Mouse (Mus musculus) heart, embryonic 14.5 days (tissue): ENCODE measurements around the gene Gm32717. TPM values are rescaled to one million over a fixed set of nuclear protein-coding genes. Genes with fewer than 3 reads are reported as not detected.
"Not testable (repeated sequence)": the region's sequence is repeated elsewhere in the genome, so short reads cannot be mapped to it uniquely, and the experiment has no call there.

Experiments
- ATAC-seq: fragments of 200-750 bp; cut with Nextera tagmentation; 2 replicates; pipeline ENCODE4 v1.8.0; 2017; ENCODE audit warnings: low read depth, moderate TSS enrichment; ENCODE audit not compliant: insufficient number of reproducible peaks, insufficient read depth, low FRiP score
- H3K27ac ChIP-seq, 2 experiments: fragments of 200-500 bp in 1 of 2; fragments of 300-500 bp in 1 of 2; sonication (generic) in 1 of 2; replicated peaks in 1 of 2; 2 replicates each; pipeline ENCODE4 v1.5.1; 2012 to 2014; ENCODE audit warnings: low read depth in 2 of 2, low read length in 2 of 2, control low read depth in 1 of 2, mild to moderate bottlenecking in 1 of 2, mixed read lengths in 1 of 2; ENCODE audit not compliant: control insufficient read depth in 1 of 2, insufficient read depth in 1 of 2
- H3K27me3 ChIP-seq: fragments of 300-500 bp; sonication (generic); 2 replicates; pipeline ENCODE4 v1.6.1; 2014; ENCODE audit warnings: mild to moderate bottlenecking, low read length, control low read depth; ENCODE audit not compliant: control insufficient read depth, insufficient read depth
- H3K36me3 ChIP-seq: fragments of 300-500 bp; sonication (generic); 2 replicates; pipeline ENCODE4 v1.6.1; 2014; ENCODE audit warnings: mild to moderate bottlenecking, control low read depth, low read length, mixed read lengths; ENCODE audit not compliant: control insufficient read depth, insufficient read depth
- H3K4me1 ChIP-seq, 2 experiments: fragments of 200-500 bp in 1 of 2; fragments of 300-500 bp in 1 of 2; sonication (generic) in 1 of 2; 2 replicates each; pipeline ENCODE4 v1.6.1; 2012 to 2014; ENCODE audit warnings: low read length in 2 of 2, control low read depth in 1 of 2, mixed read lengths in 1 of 2; ENCODE audit not compliant: control insufficient read depth in 2 of 2, insufficient read depth in 2 of 2
- H3K4me2 ChIP-seq: fragments of 300-500 bp; sonication (generic); 2 replicates; pipeline ENCODE4 v1.6.1; 2014; ENCODE audit warnings: mild to moderate bottlenecking, low read length
- H3K4me3 ChIP-seq, 2 experiments: fragments of 200-500 bp in 1 of 2; fragments of 300-500 bp in 1 of 2; sonication (generic) in 1 of 2; 2 replicates each; pipeline ENCODE4 v1.5.1; 2012 to 2014; ENCODE audit warnings: low read length in 2 of 2, mild to moderate bottlenecking in 2 of 2, control low read depth in 1 of 2, low read depth in 1 of 2, moderate library complexity in 1 of 2; ENCODE audit not compliant: control insufficient read depth in 1 of 2, insufficient read depth in 1 of 2
- H3K9ac ChIP-seq: fragments of 300-500 bp; sonication (generic); 2 replicates; pipeline ENCODE4 v1.6.1; 2014; ENCODE audit warnings: mild to moderate bottlenecking, low read length
- H3K9me3 ChIP-seq: fragments of 300-500 bp; sonication (generic); 2 replicates; pipeline ENCODE4 v1.6.1; 2016; ENCODE audit warnings: low read length, control low read depth; ENCODE audit not compliant: control insufficient read depth
- WGBS: fragments of 180-500 bp; shearing (Covaris S2); extraction: QIAGEN DNeasy Blood & Tissue Kit; methylation state at CpG from one replicate; pipeline ENCODE4 v1.1.7; 2014; 5-methylcytosine and 5-hydroxymethylcytosine counted together
- polyA plus RNA-seq: library from polyadenylated mRNA; unstranded; fragments of >200 nt; fragmentation: Nextera tagmentation; extraction: Ambion mirVana; gene quantifications from 2 replicates; pipeline ENCODE4 v1.2.1, GENCODE M21; 2014

The Gm32717 gene
- polyA plus RNA-seq, 1 experiment from 2014 or later: not detected

DNA sequence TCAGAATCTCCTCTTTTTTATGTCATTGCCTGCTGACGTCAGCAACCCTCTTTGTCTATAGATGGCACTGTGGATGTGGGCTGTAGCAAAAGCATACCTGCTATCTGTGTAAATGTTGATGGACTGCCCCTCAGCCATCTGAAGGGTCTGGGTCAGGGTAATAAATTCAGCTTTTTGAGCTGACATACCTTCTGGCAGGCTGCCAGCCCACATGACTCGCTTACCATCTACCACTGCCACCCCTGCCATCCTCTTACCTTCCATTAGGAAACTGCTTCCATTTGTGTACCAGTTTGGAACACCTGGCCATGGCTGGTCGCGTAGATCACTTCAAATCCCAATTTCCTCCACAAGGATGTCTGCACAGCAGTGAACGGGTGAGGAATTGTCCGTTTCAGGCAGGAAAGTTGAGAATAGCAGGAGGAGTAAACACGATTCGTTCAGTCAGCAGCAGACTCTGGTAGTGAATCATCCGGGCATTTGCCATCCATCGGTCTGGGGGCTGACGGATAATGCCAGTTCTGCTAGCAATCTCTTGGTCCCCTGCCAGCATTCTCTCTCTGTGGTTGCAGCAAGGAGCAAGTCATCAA, 8.5 kb upstream of the Gm32717 start:
- not testable (repeated sequence) for H3K27ac ChIP-seq, H3K36me3 ChIP-seq, H3K4me2 ChIP-seq, H3K9ac ChIP-seq, H3K9me3 ChIP-seq, ATAC-seq, H3K27me3 ChIP-seq, H3K4me1 ChIP-seq, H3K4me3 ChIP-seq
- 68% methylated on average over 11 of the region's 11 CpGs for WGBS

DNA sequence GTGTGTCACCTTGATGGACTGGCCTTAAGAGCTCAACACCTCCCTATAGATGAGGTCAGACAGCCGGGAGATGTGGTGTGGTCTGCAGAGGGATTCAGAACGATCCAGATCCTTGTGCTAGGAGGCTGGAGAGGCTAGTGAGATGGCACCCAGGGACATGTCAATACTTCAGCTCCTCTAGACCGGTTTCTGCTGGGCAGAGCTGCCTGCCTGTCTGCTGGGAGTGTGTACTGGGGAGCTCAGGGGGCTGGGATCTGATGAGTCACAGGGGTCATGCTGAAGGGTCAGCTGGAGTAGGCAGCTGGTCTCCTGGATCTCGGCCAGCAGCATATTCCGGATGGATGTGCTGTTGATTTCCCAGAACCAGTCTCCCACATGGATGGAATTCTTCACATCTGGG, 8.0 kb downstream of the Gm32717 start:
- not testable (repeated sequence) for H3K27me3 ChIP-seq, H3K36me3 ChIP-seq, ATAC-seq, H3K9ac ChIP-seq, H3K4me2 ChIP-seq, H3K4me3 ChIP-seq, H3K27ac ChIP-seq, H3K9me3 ChIP-seq, H3K4me1 ChIP-seq
- WGBS: no CpG with 5 or more reads among the region's 5 CpGs

DNA sequence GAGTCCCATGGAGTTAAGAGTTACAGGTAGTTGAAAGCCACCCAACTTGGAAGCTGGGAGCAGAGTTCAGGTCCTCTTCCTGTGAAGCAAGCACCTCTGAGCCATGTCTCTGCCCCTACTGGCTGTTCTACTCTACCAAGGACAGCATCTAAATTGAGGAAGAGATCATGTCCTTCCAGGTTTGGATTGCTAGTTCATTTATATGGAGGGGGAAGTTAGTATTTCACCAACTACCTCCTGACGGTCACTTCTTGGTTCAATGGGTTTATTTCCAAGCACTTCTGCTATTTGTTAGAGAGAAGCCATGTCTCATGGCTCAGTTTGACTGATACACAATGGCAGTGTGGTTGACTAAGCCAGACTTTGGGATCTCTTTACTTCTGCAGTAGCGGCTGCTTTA, 13.0 kb downstream of the Gm32717 start:
- ATAC-seq, H3K4me1 ChIP-seq, H3K9ac ChIP-seq, H3K9me3 ChIP-seq, H3K36me3 ChIP-seq, H3K4me2 ChIP-seq, H3K27me3 ChIP-seq, H3K27ac ChIP-seq, H3K4me3 ChIP-seq: not testable (repeated sequence)
- WGBS: no CpG with 5 or more reads among the region's 2 CpGs

DNA sequence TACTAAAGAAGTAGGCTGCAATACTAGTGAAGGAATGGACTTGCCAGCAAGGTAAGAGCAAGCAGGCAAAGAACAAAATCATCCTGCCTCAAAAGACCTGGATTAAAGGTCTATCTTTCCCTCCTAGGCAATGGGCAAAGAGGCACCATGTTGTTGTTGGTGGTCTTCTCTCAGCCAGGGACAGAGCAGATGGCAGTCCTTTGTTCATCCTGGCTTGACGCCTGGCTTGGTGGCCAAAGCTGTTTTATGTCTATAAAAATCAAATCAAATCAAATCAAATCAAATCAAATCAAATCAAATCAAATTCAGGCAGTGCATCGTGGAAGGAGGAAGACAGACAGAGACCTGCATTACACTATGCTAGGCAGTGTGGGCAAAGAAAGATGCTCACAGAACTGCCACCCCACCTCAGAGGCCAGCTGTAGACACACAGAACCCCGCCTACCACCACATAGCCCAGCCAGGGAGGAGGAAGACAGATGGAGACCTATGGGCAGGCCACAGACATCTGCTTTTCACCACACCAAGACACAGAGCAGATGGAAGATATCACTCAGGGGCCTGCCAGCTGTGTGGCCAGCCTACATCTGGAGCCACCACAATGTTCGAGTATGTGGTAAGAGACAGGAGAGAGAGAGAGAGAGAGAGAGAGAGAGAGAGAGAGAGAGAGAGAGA, 24.7 kb downstream of the Gm32717 start:
- H3K9ac ChIP-seq, H3K4me3 ChIP-seq, H3K9me3 ChIP-seq, H3K27me3 ChIP-seq, H3K27ac ChIP-seq, H3K4me2 ChIP-seq, ATAC-seq, H3K4me1 ChIP-seq, H3K36me3 ChIP-seq: not testable (repeated sequence)
- 93% methylated on average over 2 of the region's 4 CpGs for WGBS

DNA sequence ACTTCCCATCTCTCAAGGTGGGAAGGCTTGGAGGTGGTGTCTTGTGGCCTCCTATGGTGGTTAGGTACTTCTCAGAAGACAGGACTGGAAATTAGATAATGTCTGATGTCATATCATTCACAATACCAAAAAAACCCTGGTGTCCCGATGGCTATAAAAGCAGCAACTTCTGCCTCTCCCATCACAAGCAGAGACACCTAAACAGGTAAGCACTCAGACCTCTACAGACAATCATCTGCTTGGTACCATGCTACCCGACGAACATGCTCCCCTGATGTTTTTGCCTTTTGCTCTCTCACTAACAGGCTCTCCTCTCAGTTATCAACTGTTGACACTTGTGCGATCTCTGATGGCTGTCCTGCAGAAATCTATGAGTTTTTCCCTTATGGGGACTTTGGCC, 35.9 kb downstream of the Gm32717 start, which contains the start of gene Il22:
TSS of gene Il22 (plus strand) at position 301 of the 400 bp plus-strand sequence.
- no peaks in the 10 kb centered on the region for H3K9me3 ChIP-seq
- H3K9ac ChIP-seq: no peak within 1 kb of the TSS
- no peaks in the 10 kb centered on the region for H3K4me1 ChIP-seq
- H3K27me3 ChIP-seq: no peaks in the 10 kb centered on the region
- no peak for ATAC-seq
- H3K27ac ChIP-seq: no peak within 1 kb of the TSS
- no peak within 1 kb of the TSS for H3K4me2 ChIP-seq
- 66% methylated on average over 4 of the region's 4 CpGs for WGBS
- H3K36me3 ChIP-seq: no peaks in the 10 kb centered on the region
- no peak within 1 kb of the TSS for H3K4me3 ChIP-seq

DNA sequence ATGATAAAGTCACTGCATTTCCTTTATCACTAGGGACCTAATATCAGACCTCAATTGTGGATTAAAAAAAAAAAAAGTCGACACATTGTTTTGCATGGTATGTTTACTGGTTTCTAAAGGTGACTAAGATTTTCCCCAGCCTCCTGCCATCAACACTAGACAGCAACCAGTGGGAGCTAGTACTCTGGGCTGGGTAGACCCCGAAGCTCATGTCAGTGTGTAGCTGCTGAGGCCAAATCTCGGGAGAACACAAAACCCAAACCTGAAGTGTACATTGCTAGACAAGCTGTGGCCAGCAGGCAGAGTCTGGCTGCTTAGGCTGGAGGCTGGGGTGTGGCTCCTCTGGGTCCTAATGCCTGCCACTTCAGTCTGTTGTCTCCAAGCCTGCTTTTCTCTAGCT, 45.4 kb downstream of the Gm32717 start:
- not testable (repeated sequence) for H3K9ac ChIP-seq, H3K27ac ChIP-seq, H3K9me3 ChIP-seq, H3K4me1 ChIP-seq, ATAC-seq, H3K4me3 ChIP-seq, H3K36me3 ChIP-seq, H3K4me2 ChIP-seq, H3K27me3 ChIP-seq
- WGBS: 27% methylated on average over 3 of the region's 3 CpGs

Other genes with a start within 250 kb of the Gm32717 start
- gene Mdm1, start 99.0 kb downstream of the Gm32717 start, polyA plus RNA-seq: 11.8 and 12.0 TPM in 2 replicates
- not detected in 2 replicates for gene Il22, start 35.8 kb downstream of the Gm32717 start, polyA plus RNA-seq
- not detected in 2 replicates for gene Gm32802, start 17.9 kb upstream of the Gm32717 start, polyA plus RNA-seq
- not detected in 2 replicates for gene Iltifb, start 54.3 kb upstream of the Gm32717 start, polyA plus RNA-seq
- not detected in 2 replicates for gene Gm9040, start 86.2 kb upstream of the Gm32717 start, polyA plus RNA-seq
- not detected in 2 replicates for gene Gm9044, start 91.6 kb upstream of the Gm32717 start, polyA plus RNA-seq
- not detected in 2 replicates for gene Gm9045, start 97.1 kb upstream of the Gm32717 start, polyA plus RNA-seq
- gene Gm9046, start 102.5 kb upstream of the Gm32717 start, polyA plus RNA-seq: not detected in 2 replicates
- not detected in 2 replicates for gene Gm9048, start 107.9 kb upstream of the Gm32717 start, polyA plus RNA-seq
- gene Gm9049, start 113.3 kb upstream of the Gm32717 start, polyA plus RNA-seq: not detected in 2 replicates
- gene Ifng, start 200.3 kb upstream of the Gm32717 start, polyA plus RNA-seq: not detected in 2 replicates